Mouse (Mus musculus) hindbrain, postnatal 0 days (tissue): ENCODE results near the gene Nlk. TPM values are rescaled to one million over a fixed set of nuclear protein-coding genes. Genes with fewer than 3 reads are reported as not detected.
"Not testable (repeated sequence)": the region's sequence is repeated elsewhere in the genome, so short reads cannot be mapped to it uniquely, and the experiment has no call there.

Experiments
- ATAC-seq: fragments of 200-750 bp; cut with Nextera tagmentation; 2 replicates; pipeline ENCODE4 v1.8.0; 2017; ENCODE audit warnings: mild to moderate bottlenecking, moderate TSS enrichment, moderate library complexity
- DNase-seq: peaks from one replicate; pipeline ENCODE4 v3.0.0-alpha.2; 2015; ENCODE audit warnings: low spot score
- H3K27ac ChIP-seq: fragments of 300-500 bp; sonication (generic); 2 replicates; pipeline ENCODE4 v1.5.1; 2014; ENCODE audit warnings: mild to moderate bottlenecking
- H3K27me3 ChIP-seq: fragments of 300-500 bp; sonication (generic); 2 replicates; pipeline ENCODE4 v1.6.1; 2014; ENCODE audit warnings: low read length, mixed read lengths; ENCODE audit not compliant: insufficient read depth
- H3K36me3 ChIP-seq: fragments of 300-500 bp; sonication (generic); 2 replicates; pipeline ENCODE4 v1.6.1; 2014; ENCODE audit warnings: low read length, mixed read lengths; ENCODE audit not compliant: insufficient read depth
- H3K4me1 ChIP-seq: fragments of 300-500 bp; sonication (generic); 2 replicates; pipeline ENCODE4 v1.6.1; 2014; ENCODE audit warnings: antibody characterized with exemption, low read length, mixed read lengths; ENCODE audit not compliant: insufficient read depth
- H3K4me2 ChIP-seq: fragments of 300-500 bp; sonication (generic); 2 replicates; pipeline ENCODE4 v1.6.1; 2014; ENCODE audit warnings: low read depth, mild to moderate bottlenecking, low read length, moderate library complexity, mixed read lengths
- H3K4me3 ChIP-seq: fragments of 300-500 bp; sonication (generic); 2 replicates; pipeline ENCODE4 v1.5.1; 2014; ENCODE audit warnings: low read length
- H3K9ac ChIP-seq: fragments of 300-500 bp; sonication (generic); replicated peaks from 2 replicates; pipeline ENCODE4 v1.6.1; 2014; ENCODE audit warnings: mild to moderate bottlenecking, low read length, moderate library complexity, mixed read lengths
- H3K9me3 ChIP-seq: fragments of 300-500 bp; sonication (generic); 2 replicates; pipeline ENCODE4 v1.6.1; 2016; ENCODE audit warnings: low read length, mixed read lengths
- CTCF ChIP-seq: IDR thresholded peaks from 2 replicates; pipeline ENCODE4 v1.5.1; 2016; ENCODE audit warnings: antibody characterized with exemption, control low read depth, low read depth
- whole genome bisulfite sequencing: fragments of 180-500 bp; shearing (Covaris S2); extraction: QIAGEN DNeasy Blood & Tissue Kit; methylation state at CpG from one replicate; pipeline ENCODE4 v1.1.7; 2014; 5-methylcytosine and 5-hydroxymethylcytosine counted together
- polyA plus RNA-seq: library from polyadenylated mRNA; unstranded; fragments of >200 nt; fragmentation: Nextera tagmentation; extraction: Ambion mirVana; gene quantifications from 2 replicates; pipeline ENCODE4 v1.2.1, GENCODE M21; 2015
- total RNA-seq: library from RNA; depleted of rRNA; stranded (reverse); fragments of >200 nt; gene quantifications from 2 replicates; pipeline ENCODE4 v1.2.3, GENCODE M21; 2014

Nlk gene
- total and polyA plus RNA-seq, 2 experiments from 2014 or later, result 20.0 to 36.7 TPM

- H3K9me3 ChIP-seq, H3K4me1 ChIP-seq, H3K36me3 ChIP-seq, H3K4me2 ChIP-seq, DNase-seq, H3K27ac ChIP-seq, H3K27me3 ChIP-seq, ATAC-seq, H3K4me3 ChIP-seq, H3K9ac ChIP-seq: not testable (repeated sequence)
- 96% methylated on average over 1 of the region's 1 CpGs for WGBS
- peak; percentile 26; the same call in 1 of the 2 replicates for TF ChIP-seq CTCF
These were observed 109.5 kb downstream of the Nlk start for GRCm38 (mm10) chr11:78587677-78588076.

- Histone ChIP-seq H3K27ac (no peak overlapping the region), H3K4me2 (no peak overlapping the region), H3K4me3 (no peak overlapping the region), H3K36me3 (peaks cover 15% of the 10 kb centered on the region), H3K9me3 (no peaks in the 10 kb centered on the region), H3K9ac (no peak overlapping the region), H3K4me1 (no peaks in the 10 kb centered on the region), H3K27me3 (no peaks in the 10 kb centered on the region)
- ATAC-seq (no peak), DNase-seq (no peak)
- 0 out of 2 replicates have a peak, but pooled peaks have one; percentile 8 for TF ChIP-seq CTCF
These were observed 111.1 kb downstream of the Nlk start for GRCm38 (mm10) chr11:78586099-78586498.

- Histone ChIP-seq H3K4me3 (no peak overlapping the region), H3K36me3 (peaks cover 23% of the 10 kb centered on the region), H3K9ac (no peak overlapping the region), H3K9me3 (no peaks in the 10 kb centered on the region), H3K27ac (no peak overlapping the region), H3K4me2 (no peak overlapping the region), H3K27me3 (no peaks in the 10 kb centered on the region), H3K4me1 (no peaks in the 10 kb centered on the region)
- TF ChIP-seq CTCF, result no peak
- ATAC-seq (no peak), DNase-seq (no peak)
- WGBS, result 93% methylated on average over 6 of the region's 6 CpGs
These were observed 114.3 kb downstream of the Nlk start for GRCm38 (mm10) chr11:78582848-78583247.

GRCm38 (mm10) chr11:78574975-78575374 lies 122.2 kb downstream of the Nlk start:
- no peak for TF ChIP-seq CTCF

GRCm38 (mm10) chr11:78574536-78574935 lies 122.6 kb downstream of the Nlk start:
- Histone ChIP-seq H3K4me2 (no peak overlapping the region), H3K27me3 (no peaks in the 10 kb centered on the region), H3K27ac (no peak overlapping the region), H3K9me3 (no peaks in the 10 kb centered on the region), H3K36me3 (peaks cover 25% of the 10 kb centered on the region), H3K4me3 (no peak overlapping the region), H3K9ac (no peak overlapping the region), H3K4me1 (no peaks in the 10 kb centered on the region)
- ATAC-seq (no peak), DNase-seq (no peak)
- no peak for TF ChIP-seq CTCF
- 89% methylated on average over 3 of the region's 3 CpGs for WGBS

More at GRCm38 (mm10) chr11:78574975-78575374, 122.2 kb downstream of the Nlk start:
- DNase-seq (no peak), ATAC-seq (no peak)
- Histone ChIP-seq H3K9ac (no peak overlapping the region), H3K4me3 (no peak overlapping the region), H3K27me3 (no peaks in the 10 kb centered on the region), H3K27ac (no peak overlapping the region), H3K9me3 (no peaks in the 10 kb centered on the region), H3K4me1 (no peaks in the 10 kb centered on the region), H3K4me2 (no peak overlapping the region), H3K36me3 (peaks cover 25% of the 10 kb centered on the region)
- 85% methylated on average over 2 of the region's 2 CpGs for WGBS

GRCm38 (mm10) chr11:78574031-78574430 lies 123.1 kb downstream of the Nlk start:
- not testable (repeated sequence) for H3K27ac ChIP-seq, H3K27me3 ChIP-seq, DNase-seq, H3K9ac ChIP-seq, ATAC-seq, H3K4me3 ChIP-seq, H3K4me2 ChIP-seq, H3K9me3 ChIP-seq, H3K4me1 ChIP-seq
- WGBS, result 98% methylated on average over 3 of the region's 4 CpGs
- peaks cover 28% of the 10 kb centered on the region for H3K36me3 ChIP-seq

- Histone ChIP-seq H3K27ac (no peak overlapping the region), H3K4me3 (no peak overlapping the region), H3K9me3 (no peaks in the 10 kb centered on the region), H3K36me3 (peaks cover 26% of the 10 kb centered on the region), H3K27me3 (no peaks in the 10 kb centered on the region), H3K4me1 (no peaks in the 10 kb centered on the region), H3K9ac (no peak overlapping the region), H3K4me2 (no peak overlapping the region)
- ATAC-seq (no peak), DNase-seq (no peak)
- 94% methylated on average over 6 of the region's 6 CpGs for WGBS
- no peak for TF ChIP-seq CTCF
These were observed 125.3 kb downstream of the Nlk start for GRCm38 (mm10) chr11:78571854-78572253.
